Mouse (Mus musculus) erythroblast, embryonic 14.5 days (primary cell): ENCODE data around the gene Ccn2.

ENCODE experiments used
- GATA1 ChIP-seq: IDR thresholded peaks from 2 replicates; pipeline ENCODE4 v1.6.1; 2012; ENCODE audit warnings: low read length, inconsistent platforms, mixed read lengths
- TAL1 ChIP-seq: IDR thresholded peaks from 3 replicates; pipeline ENCODE4 v1.6.1; 2012; ENCODE audit warnings: low read length, inconsistent platforms, mixed read lengths

DNA sequence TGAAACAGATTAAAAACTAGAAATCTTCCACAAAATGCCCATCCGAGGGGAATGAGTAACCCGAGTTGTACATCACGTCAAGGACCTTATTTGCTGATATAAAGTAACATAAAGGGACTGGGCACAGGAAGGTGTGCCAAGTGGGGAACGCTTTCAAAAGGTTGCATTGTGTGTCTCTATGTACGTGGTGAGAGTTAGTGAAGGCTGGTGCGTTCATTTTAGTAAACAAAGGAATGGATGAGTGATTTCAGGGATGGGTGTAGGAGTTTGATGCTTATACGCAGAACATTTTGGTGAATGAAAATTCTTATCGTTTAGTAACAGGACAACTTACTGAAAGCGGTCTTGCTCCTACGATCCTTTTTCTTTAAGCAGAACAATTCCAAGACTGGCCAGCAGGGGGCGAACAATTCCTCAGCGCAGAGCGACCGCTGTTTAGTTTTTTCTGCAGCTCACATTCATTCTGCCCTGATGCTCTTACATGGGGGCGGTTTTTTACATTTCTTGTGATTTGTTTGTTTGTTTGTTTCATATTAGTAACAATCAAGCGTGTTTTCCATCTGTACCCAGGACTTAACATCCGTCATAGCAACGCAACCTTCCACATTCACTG is 35.3 kb downstream of the Ccn2 start:
- TF ChIP-seq GATA1: no peak
- TF ChIP-seq TAL1: no peak
